ENCODE assay signal across 26 mouse cellular contexts in genomic region chr2:106578062-106578461, GRCm38 (mm10).
DNase-seq lines count a peak whose midpoint lies in the region; ATAC-seq lines count a peak whose summit lies in the region.
"Had no signal": no experiment of that assay in that cellular context is flagged by ENCODE, and none has a peak within 500 bp of the region (broad histone marks: within the 10 kb centered on the region; RNA-seq: fewer than 3 reads in every experiment).

No protein-coding gene starts in this region.

- H3K9ac ChIP-seq in hindbrain, embryonic 16.5 days (ENCODE audit: low read depth, low read length), result no peak overlapping the region
- no peak overlapping the region for H3K9ac ChIP-seq in neural tube, embryonic 15.5 days (replicated peaks)
- H3K9ac ChIP-seq: embryonic facial prominence, embryonic 12.5 days; embryonic facial prominence, embryonic 15.5 days; forebrain, postnatal 0 days; heart, embryonic 13.5 days; hindbrain, embryonic 14.5 days had no signal

- no peak overlapping the region for H3K4me3 ChIP-seq in hindbrain, embryonic 10.5 days
- H3K4me3 ChIP-seq in hindbrain, embryonic 16.5 days (ENCODE audit: low read length), result no peak overlapping the region
- H3K4me3 ChIP-seq in neural tube, embryonic 15.5 days (replicated peaks), result no peak overlapping the region
- H3K4me3 ChIP-seq: embryonic facial prominence, embryonic 12.5 days; embryonic facial prominence, embryonic 15.5 days; gastrocnemius, adult 2 months; heart, adult 2 months; heart, embryonic 10.5 days; heart, embryonic 13.5 days had no signal

- H3K9me3 ChIP-seq in hindbrain, embryonic 10.5 days, result no peaks in the 10 kb centered on the region
- no peaks in the 10 kb centered on the region for H3K9me3 ChIP-seq in hindbrain, embryonic 16.5 days (ENCODE audit: control insufficient read depth, low read length)
- no peaks in the 10 kb centered on the region for H3K9me3 ChIP-seq in neural tube, embryonic 15.5 days (replicated peaks)
- H3K9me3 ChIP-seq: embryonic facial prominence, embryonic 12.5 days; embryonic facial prominence, embryonic 15.5 days; heart, embryonic 10.5 days; heart, embryonic 13.5 days had no signal

- WGBS in hindbrain, embryonic 10.5 days, result 65% methylated on average over 1 of the region's 1 CpGs
- WGBS in hindbrain, embryonic 16.5 days, result 52% methylated on average over 1 of the region's 1 CpGs
- 44% methylated on average over 1 of the region's 1 CpGs for WGBS in neural tube, embryonic 15.5 days

- no peak for ATAC-seq in hindbrain, embryonic 16.5 days
- ATAC-seq in neural tube, embryonic 15.5 days (ENCODE audit: low FRiP score), result no peak
- ATAC-seq: activated CD4-positive, CD25-positive, alpha-beta regulatory T cell, adult 4 months; forebrain, embryonic 14.5 days; forebrain, postnatal 0 days had no signal

- DNase-seq in hindbrain, embryonic 10.5 days (ENCODE audit: low spot score), result peak; percentile 20
- peak; percentile 43 for DNase-seq in neural tube, embryonic 10.5 days (ENCODE audit: extremely low spot score, low spot score)
- DNase-seq in mesoderm, embryonic 11.5 days (ENCODE audit: low read depth, low spot score), result peak; percentile 68
- DNase-seq in left cerebral cortex, postnatal 36 days (ENCODE audit: low spot score in 2 of 2), result no peak
- no peak for DNase-seq in gastrocnemius, postnatal 36 days
- DNase-seq in right cerebral cortex, postnatal 36 days (ENCODE audit: low spot score in 2 of 2), result no peak
- DNase-seq: adrenal gland, postnatal 10 days; adrenal gland, postnatal 36 days; cerebellum, adult 18-20 months; cerebellum, adult 9-10 months; cerebellum, postnatal 14 days; forebrain, postnatal 0 days; gastrocnemius, adult 2 months; gastrocnemius, postnatal 14 days; heart, adult 2 months; heart, postnatal 14 days; heart, postnatal 4 days had no signal

- intact Hi-C loops in left cerebral cortex, postnatal 36 days (cut with DNase I), result no loop called here
- intact Hi-C loops in gastrocnemius, postnatal 36 days (cut with DNase I), result no loop called here

- no peak overlapping the region for H3K27ac ChIP-seq in hindbrain, embryonic 10.5 days
- no peak overlapping the region for H3K27ac ChIP-seq in hindbrain, embryonic 16.5 days (ENCODE audit: low read depth, low read length)
- no peak overlapping the region for H3K27ac ChIP-seq in neural tube, embryonic 15.5 days (replicated peaks)
- H3K27ac ChIP-seq: embryonic facial prominence, embryonic 12.5 days; embryonic facial prominence, embryonic 15.5 days; gastrocnemius, adult 2 months; heart, adult 2 months; heart, embryonic 10.5 days; heart, embryonic 13.5 days; hindbrain, embryonic 14.5 days had no signal

- no peaks in the 10 kb centered on the region for H3K36me3 ChIP-seq in hindbrain, embryonic 10.5 days
- H3K36me3 ChIP-seq in hindbrain, embryonic 16.5 days (ENCODE audit: control insufficient read depth, insufficient read depth, low read length), result no peaks in the 10 kb centered on the region
- H3K36me3 ChIP-seq in neural tube, embryonic 15.5 days, result no peaks in the 10 kb centered on the region
- H3K36me3 ChIP-seq: embryonic facial prominence, embryonic 12.5 days; embryonic facial prominence, embryonic 15.5 days; heart, embryonic 10.5 days; heart, embryonic 13.5 days had no signal

- H3K4me1 ChIP-seq in hindbrain, embryonic 10.5 days (replicated peaks), result peaks cover 19% of the 10 kb centered on the region; the same call in 1 of the 2 replicates
- no peaks in the 10 kb centered on the region for H3K4me1 ChIP-seq in hindbrain, embryonic 16.5 days (ENCODE audit: control insufficient read depth, insufficient read depth, low read depth, low read length)
- peaks cover 3% of the 10 kb centered on the region; the same call in 1 of the 2 replicates for H3K4me1 ChIP-seq in neural tube, embryonic 15.5 days
- H3K4me1 ChIP-seq: heart, embryonic 10.5 days had no signal

- H3K4me2 ChIP-seq in hindbrain, embryonic 16.5 days (ENCODE audit: low read length), result no peak overlapping the region
- no peak overlapping the region for H3K4me2 ChIP-seq in neural tube, embryonic 15.5 days
- H3K4me2 ChIP-seq: embryonic facial prominence, embryonic 12.5 days; embryonic facial prominence, embryonic 15.5 days; heart, embryonic 13.5 days; hindbrain, embryonic 14.5 days had no signal

- no peaks in the 10 kb centered on the region for H3K27me3 ChIP-seq in hindbrain, embryonic 10.5 days (ENCODE audit: insufficient read depth, poor library complexity, severe bottlenecking)
- H3K27me3 ChIP-seq in hindbrain, embryonic 16.5 days (replicated peaks; ENCODE audit: control insufficient read depth, insufficient read depth, low read length), result no peaks in the 10 kb centered on the region
- no peaks in the 10 kb centered on the region for H3K27me3 ChIP-seq in neural tube, embryonic 15.5 days (replicated peaks)
- H3K27me3 ChIP-seq: embryonic facial prominence, embryonic 15.5 days had no signal

Comparison
In these comparisons a context has a peak if more than half of its experiments do, and no peak if none do; other contexts are left out.
1. DNase-seq: peak in hindbrain, embryonic 10.5 days (single experiment), neural tube, embryonic 10.5 days (single experiment) and mesoderm, embryonic 11.5 days (single experiment); none in left cerebral cortex, postnatal 36 days (0 of 2), gastrocnemius, postnatal 36 days (0 of 2) and right cerebral cortex, postnatal 36 days (0 of 2).